Mouse (Mus musculus) heart, postnatal 14 days (tissue): ENCODE data around the gene Pak7. TPM values are rescaled to one million over a fixed set of nuclear protein-coding genes. Genes with fewer than 3 reads are reported as not detected.

ENCODE experiments used
- DNase-seq, 2 experiments: peaks; one replicate each; pipeline ENCODE4 v3.0.0; 2021 to 2022
- intact Hi-C: fragments of 180-260 bp; cut with DNase I; formaldehyde crosslinking; loops from one replicate; pipeline ENCODE4 v1.15.1; 2025
- total RNA-seq, 2 experiments: library from RNA; stranded (reverse); gene quantifications; 2 replicates each; pipeline ENCODE4 v1.2.3; 2021

Gene Pak7
- total RNA-seq, 2 experiments from 2014 or later = 0.07 TPM; not detected in 1

DNA sequence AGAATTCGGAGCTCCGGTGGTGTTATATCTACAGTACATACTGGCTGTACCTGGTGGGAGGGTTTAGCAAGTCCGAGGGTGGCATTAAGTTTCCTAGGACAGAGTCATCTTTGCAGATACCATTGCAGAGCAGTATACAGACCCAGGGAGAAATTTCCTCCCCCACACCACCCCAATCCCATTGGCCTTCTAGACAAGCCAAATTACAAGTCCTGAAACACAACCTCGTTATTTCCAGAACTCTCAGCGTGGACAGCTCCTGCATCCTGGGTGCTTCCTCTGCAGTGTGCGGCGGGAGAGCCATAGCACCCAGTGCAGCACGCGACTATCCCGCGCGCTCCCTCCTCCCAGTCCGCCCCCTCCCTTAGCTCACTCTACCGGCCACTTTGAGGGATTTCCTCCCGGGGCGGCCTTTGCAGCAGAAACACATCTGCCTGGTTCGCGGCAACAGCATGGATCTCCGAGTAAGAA lies 329.9 kb downstream of the Pak7 start:
- DNase-seq = peak in 1 of 2 experiments; percentile 2
- intact Hi-C loops = no loop called here

DNA sequence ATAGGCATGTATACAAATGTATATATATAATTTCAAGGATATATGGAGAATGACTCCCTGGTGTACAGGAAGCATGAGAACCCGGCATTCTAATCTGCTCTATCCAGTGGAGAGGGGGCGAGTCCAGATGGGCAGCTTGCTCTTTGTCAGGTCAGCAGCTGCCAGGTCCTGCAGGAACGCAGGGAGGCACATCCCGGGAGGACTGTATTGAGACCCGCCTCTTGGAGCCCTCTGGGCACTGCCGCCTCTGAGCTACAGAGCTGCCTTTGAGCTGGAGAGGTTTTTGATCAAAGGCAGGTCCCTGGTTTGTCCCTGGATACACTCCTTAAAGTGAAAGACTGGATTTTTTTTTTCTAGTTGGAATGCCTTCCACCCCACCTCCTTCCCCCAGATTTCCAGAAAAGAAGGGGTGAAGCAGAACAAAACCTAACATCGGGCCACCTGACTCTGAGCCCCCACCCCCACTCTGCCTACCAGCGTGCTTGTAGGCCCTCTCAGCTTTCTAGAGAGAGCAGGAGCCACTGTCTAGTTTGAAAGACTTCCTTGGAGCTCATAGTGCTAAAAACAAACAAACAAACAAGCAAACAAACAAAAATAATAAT lies 336.0 kb downstream of the Pak7 start, which contains the start of gene Lamp5:
Gene Lamp5, plus strand, starts transcription at position 552 of the 602 bp plus-strand sequence.
- DNase-seq = no peak
- intact Hi-C loops = no loop called here

DNA sequence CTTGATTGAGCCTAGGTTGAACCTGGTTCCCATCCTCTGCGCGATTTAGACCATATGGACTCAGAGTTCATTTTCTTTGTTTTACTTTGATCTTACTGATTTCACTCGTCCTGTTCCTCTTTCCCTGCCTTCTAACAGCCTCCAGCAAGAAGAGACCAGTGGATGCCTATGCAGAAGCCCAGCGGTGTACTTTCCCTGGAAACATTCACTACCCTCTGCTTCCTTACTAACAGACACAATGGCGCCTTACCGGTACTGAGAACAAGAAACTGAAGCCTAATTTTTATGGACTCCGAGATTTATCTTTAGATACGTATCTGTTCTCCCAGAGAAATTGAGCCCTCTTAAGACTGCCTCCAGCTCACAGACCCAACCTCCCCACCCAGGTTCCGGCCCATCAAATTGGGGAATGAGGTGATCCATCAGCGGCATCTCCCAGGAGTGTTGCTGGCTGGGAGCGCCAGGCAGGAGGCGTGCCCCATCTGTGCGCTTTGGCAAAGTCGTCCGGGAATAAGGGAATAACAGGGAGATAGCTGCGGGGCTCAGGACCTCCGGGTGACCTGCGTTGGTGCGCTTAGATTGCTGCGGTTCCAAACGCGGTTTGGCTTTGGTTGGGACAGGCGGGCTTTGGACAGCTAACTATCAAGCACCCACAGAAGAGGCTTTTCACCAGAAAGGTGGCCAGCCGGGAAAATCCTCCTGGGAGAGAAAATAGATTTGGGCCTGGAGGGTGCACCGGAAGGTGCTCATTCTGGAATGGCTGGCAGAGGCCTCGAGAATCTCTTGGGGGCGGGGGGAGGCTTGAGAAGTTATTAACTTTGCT lies 336.8 kb downstream of the Pak7 start:
- DNase-seq = no peak
- intact Hi-C loops = no loop called here

DNA sequence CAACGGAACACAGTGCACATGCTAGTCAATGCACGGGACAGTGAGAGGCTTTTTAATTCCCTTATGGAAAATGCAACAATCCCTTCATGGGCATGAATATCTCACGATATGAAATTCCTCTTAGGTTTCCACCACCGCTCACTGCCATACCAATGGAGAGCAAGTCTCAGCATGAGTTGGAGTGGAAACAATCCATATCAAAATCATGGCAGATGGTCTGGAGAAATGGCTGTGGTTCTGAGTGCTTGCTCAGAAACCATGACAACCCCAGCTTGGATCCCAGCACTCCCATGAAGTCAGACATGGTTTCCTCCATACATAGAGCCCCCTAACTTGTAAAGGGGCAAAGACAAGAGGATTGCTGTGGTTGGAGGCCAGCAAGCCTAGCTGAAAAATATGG lies 339.3 kb downstream of the Pak7 start:
- no peak for DNase-seq
- intact Hi-C loops = no loop called here

Other genes with a start within 250 kb of the Pak7 start
- 1 to 10 TPM in 1 of 2 experiments, under 1 TPM in 1; 0.24 to 1.5 TPM for gene Ankef1, start 113.9 kb upstream of the Pak7 start, total RNA-seq